Mouse (Mus musculus) ovary, postnatal 10 days (tissue): ENCODE data around the gene Ipo9.

ENCODE experiments used
- DNase-seq: peaks from one replicate; pipeline ENCODE4 v3.0.0; 2022; ENCODE audit warnings: low spot score

The Ipo9 gene

DNA sequence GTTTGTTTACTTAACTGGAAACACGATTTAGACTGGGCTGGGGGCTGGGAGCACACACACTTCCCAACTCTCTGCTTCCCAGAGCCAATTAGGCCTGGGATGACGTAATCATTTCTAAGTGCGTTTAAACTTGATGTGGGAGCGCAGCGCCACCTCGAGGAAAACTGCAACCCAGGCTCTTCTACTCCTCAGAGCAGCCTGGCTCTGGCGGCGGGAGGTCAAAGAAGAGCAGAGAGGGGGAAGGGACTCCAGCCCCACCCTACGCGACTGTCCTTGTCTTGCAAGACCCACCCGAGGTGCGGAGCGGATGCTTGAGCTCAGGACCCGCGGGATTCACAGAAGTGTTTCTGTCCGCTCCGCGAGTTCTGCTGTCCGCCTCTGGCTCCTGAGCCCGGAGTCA is 62.1 kb downstream of the Ipo9 start:
- DNase-seq, result peak; percentile 63

DNA sequence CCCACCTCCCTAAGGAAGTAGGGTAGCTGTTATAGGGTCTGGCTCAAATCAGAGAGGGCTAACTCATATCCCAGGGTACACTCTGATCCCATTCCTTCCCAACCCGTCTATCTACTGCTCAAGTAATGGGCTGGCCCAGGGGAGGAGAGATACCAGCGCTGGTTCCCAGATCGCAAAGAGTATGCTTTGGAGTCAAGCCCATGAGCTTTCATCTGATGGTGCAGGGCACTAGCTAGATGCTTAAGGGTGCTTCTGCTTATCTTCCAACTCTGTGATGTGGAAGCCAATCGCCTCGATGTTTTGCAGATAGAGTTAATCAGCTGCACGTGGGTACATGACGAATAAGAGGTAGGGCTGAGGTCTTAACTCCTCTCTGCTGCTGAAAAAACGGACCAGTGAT is 62.7 kb downstream of the Ipo9 start:
- no peak for DNase-seq

DNA sequence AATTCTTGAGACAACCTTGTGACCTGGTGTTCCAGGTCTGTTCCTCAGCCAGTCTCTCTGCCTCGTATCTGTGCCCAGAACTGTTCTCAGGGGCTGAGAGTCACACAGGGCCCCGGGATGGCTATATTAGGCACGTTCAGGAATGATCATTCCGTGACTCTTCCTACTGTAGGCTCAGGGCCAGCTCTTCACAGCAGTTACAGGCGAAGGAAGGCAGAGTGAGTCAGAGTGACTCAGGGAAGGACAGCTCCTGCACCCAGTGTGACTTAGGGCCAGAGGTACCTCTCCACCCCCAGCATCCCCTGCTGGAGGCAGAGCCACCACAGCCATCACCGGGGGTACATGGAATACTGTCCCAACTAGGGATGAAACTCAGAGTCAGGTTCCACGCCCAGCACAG is 63.3 kb downstream of the Ipo9 start:
- no peak for DNase-seq

- no peak for DNase-seq
These were observed 63.9 kb downstream of the Ipo9 start for GRCm38 (mm10) chr1:135366380-135366779.

DNA sequence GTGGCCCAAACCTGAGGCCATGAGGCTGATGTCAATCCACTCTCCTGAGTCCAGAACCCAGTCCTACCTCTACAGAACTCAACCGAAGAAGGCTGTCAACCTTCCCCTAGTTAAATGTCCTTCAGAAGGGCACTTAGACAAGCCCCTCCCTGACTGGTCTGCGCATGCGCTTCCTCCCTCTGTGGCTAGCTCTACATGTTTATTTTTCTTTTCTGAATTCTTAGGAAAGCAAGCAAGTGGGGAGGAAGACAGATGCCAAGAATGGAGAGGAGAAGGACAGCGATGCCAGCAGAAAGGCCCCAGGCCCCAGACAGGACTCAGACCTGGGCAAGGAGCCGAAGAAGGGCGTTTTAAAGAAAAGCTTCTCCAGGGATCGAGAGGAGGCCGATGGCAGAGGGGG is 66.9 kb downstream of the Ipo9 start:
- no peak for DNase-seq

GRCm38 (mm10) chr1:135362115-135362514 is 68.2 kb downstream of the Ipo9 start:
- no peak for DNase-seq

DNA sequence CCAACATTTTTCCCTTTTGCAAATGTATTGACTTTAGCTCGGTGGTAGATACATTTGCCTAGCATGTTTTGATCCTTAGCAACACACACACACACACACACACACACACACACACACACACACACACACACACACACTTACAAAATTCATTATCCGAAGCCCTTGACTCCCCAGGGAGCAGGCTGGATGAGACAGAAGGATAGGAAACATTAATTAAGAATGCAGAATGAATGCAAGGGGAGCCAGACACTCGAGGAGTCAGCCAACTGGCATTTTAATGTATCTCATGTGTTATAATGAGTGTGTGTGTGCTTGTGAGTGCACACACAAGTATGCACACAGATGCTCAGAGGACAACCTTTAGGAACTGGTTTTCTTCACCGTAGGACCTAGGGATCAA is 68.8 kb downstream of the Ipo9 start:
- no peak for DNase-seq

- no peak for DNase-seq
These were observed 71.2 kb downstream of the Ipo9 start for GRCm38 (mm10) chr1:135359071-135359470.

GRCm38 (mm10) chr1:135351953-135352352 is 78.3 kb downstream of the Ipo9 start:
- DNase-seq, result no peak

- DNase-seq, result no peak
These were observed 82.7 kb downstream of the Ipo9 start for GRCm38 (mm10) chr1:135347498-135348169.

DNA sequence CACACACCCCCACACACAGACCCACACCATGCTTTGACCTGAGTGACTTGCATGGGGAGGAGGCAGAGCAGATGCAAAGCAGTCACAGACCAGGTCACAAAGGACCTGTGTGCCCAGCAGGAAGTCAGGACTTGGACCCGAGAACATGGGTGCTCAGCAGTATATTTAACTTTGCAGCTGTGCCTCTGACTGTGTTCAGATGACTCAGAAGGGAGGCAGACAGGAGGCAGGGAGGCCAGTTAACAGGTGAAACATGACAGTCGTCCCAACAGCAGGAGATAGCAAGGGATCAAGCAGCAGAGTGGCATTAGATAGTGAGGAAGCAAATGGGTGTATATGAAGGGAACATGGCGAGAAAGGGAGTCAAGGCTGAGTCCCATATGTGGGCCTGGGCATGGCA is 83.4 kb downstream of the Ipo9 start:
- no peak for DNase-seq

- no peak for DNase-seq
These were observed 86.3 kb downstream of the Ipo9 start for GRCm38 (mm10) chr1:135344026-135344425.

GRCm38 (mm10) chr1:135341947-135342346 is 88.4 kb downstream of the Ipo9 start:
- DNase-seq, result no peak
